Mouse (Mus musculus): ENCODE results near the gene Gmcl1.

Gmcl1 gene

GRCm38 (mm10) chr6:86658501-86658900 is 74.7 kb downstream of the Gmcl1 start:
- DNase-seq, result no peak

GRCm38 (mm10) chr6:86654270-86654916 is 78.8 kb downstream of the Gmcl1 start:
- no peak for DNase-seq

DNA sequence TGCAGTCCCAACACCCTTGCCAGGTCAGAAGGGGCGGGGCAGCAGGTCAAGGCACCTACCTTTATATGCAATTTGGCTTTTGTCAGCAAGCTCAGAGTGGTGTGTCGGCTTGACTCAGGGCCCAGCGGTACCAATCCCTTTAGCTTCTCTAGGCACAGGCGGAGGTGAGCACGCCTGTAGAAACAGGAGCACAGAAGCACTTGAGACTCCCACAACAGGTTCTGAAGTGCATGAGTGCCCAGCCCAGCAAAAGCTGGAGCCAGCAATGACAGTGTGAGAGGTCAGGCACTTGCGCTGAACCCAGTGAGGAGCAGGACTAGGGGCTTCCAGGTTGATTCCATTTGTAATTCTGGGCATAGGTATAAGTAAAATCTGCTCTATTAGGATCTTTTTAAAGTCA is 80.2 kb downstream of the Gmcl1 start:
- DNase-seq, result no peak

GRCm38 (mm10) chr6:86646143-86646542 is 87.0 kb downstream of the Gmcl1 start:
- no peak for DNase-seq

- no peak for DNase-seq
Observed at GRCm38 (mm10) chr6:86645551-86645950, 87.6 kb downstream of the Gmcl1 start.

- DNase-seq, result no peak
Observed at GRCm38 (mm10) chr6:86644775-86645400, 88.3 kb downstream of the Gmcl1 start.
